Mouse (Mus musculus) CD4-positive naive resting alpha-beta T cell, adult 76 days (primary cell): ENCODE results near the gene Tgif2lx1. TPM values are rescaled to one million over a fixed set of nuclear protein-coding genes. Genes with fewer than 3 reads are reported as not detected.

ENCODE experiments used
- total RNA-seq: library from RNA; stranded (reverse); gene quantifications from one replicate; pipeline ENCODE4 v1.2.4, GENCODE M21; 2023

Gene Tgif2lx1
- total RNA-seq, result not detected

GRCm38 (mm10) chrX:118480637-118481036, at the start of gene Tgif2lx1:
Gene Tgif2lx1 (minus strand): TSS chrX:118480737.

Other genes with a start within 250 kb of the Tgif2lx1 start
- gene Tgif2lx2, start 53.5 kb downstream of the Tgif2lx1 start, total RNA-seq, result not detected